Mouse (Mus musculus) heart, postnatal 0 days (tissue): ENCODE measurements around the gene Klf14. TPM values are rescaled to one million over a fixed set of nuclear protein-coding genes. Genes with fewer than 3 reads are reported as not detected.
A peak's percentile ranks its signal among the peaks of the same experiment; 100 is the strongest.

ENCODE experiments used
- ATAC-seq: fragments of 200-750 bp; cut with Nextera tagmentation; 2 replicates; pipeline ENCODE4 v1.8.0; 2017; ENCODE audit warnings: low read depth, moderate number of reproducible peaks, moderate library complexity; ENCODE audit not compliant: insufficient read depth
- DNase-seq: peaks from one replicate; pipeline ENCODE4 v3.0.0-alpha.2; 2016; ENCODE audit warnings: low spot score
- H3K27ac ChIP-seq: fragments of 300-500 bp; sonication (generic); 2 replicates; pipeline ENCODE4 v1.5.1; 2014; ENCODE audit warnings: low read depth, mild to moderate bottlenecking
- H3K27me3 ChIP-seq: fragments of 300-500 bp; sonication (generic); 2 replicates; pipeline ENCODE4 v1.6.1; 2014; ENCODE audit warnings: low read length, mixed read lengths; ENCODE audit not compliant: control insufficient read depth, insufficient read depth
- H3K36me3 ChIP-seq: fragments of 300-500 bp; sonication (generic); replicated peaks from 2 replicates; pipeline ENCODE4 v1.6.1; 2014; ENCODE audit warnings: low read length, mixed read lengths; ENCODE audit not compliant: control insufficient read depth, insufficient read depth
- H3K4me1 ChIP-seq: fragments of 300-500 bp; sonication (generic); 2 replicates; pipeline ENCODE4 v1.6.1; 2014; ENCODE audit warnings: antibody characterized with exemption; ENCODE audit not compliant: control insufficient read depth, insufficient read depth
- H3K4me2 ChIP-seq: fragments of 300-500 bp; sonication (generic); 2 replicates; pipeline ENCODE4 v1.6.1; 2014; ENCODE audit warnings: low read depth, mild to moderate bottlenecking, low read length, moderate library complexity
- H3K4me3 ChIP-seq: fragments of 300-500 bp; sonication (generic); 2 replicates; pipeline ENCODE4 v1.5.1; 2014; ENCODE audit warnings: low read depth, low read length
- H3K9ac ChIP-seq: fragments of 300-500 bp; sonication (generic); replicated peaks from 2 replicates; pipeline ENCODE4 v1.6.1; 2014; ENCODE audit warnings: low read depth, low read length, mixed read lengths
- H3K9me3 ChIP-seq: fragments of 300-500 bp; sonication (generic); replicated peaks from 2 replicates; pipeline ENCODE4 v1.6.1; 2016; ENCODE audit warnings: low read length; ENCODE audit not compliant: control insufficient read depth
- CTCF ChIP-seq: IDR thresholded peaks from 2 replicates; pipeline ENCODE4 v1.5.1; 2016; ENCODE audit warnings: antibody characterized with exemption, control low read depth, low read depth
- EP300 ChIP-seq: IDR thresholded peaks from 2 replicates; pipeline ENCODE4 v1.6.1; 2016; ENCODE audit warnings: antibody characterized with exemption, low read depth
- WGBS: fragments of 180-500 bp; shearing (Covaris S2); extraction: QIAGEN DNeasy Blood & Tissue Kit; methylation state at CpG from one replicate; pipeline ENCODE4 v1.1.7; 2014; 5-methylcytosine and 5-hydroxymethylcytosine counted together
- polyA plus RNA-seq: library from polyadenylated mRNA; unstranded; fragments of >200 nt; fragmentation: Nextera tagmentation; extraction: Ambion mirVana; gene quantifications from 2 replicates; pipeline ENCODE4 v1.2.1, GENCODE M21; 2015
- total RNA-seq: library from RNA; depleted of rRNA; stranded (reverse); fragments of >200 nt; gene quantifications from 2 replicates; pipeline ENCODE4 v1.2.3, GENCODE M21; 2014; ENCODE audit warnings: low replicate concordance; rRNA removed

The Klf14 gene
- total RNA-seq, result 0.04 and 0.73 TPM in 2 replicates
- polyA plus RNA-seq, result 1.0 and 1.4 TPM in 2 replicates

- Histone ChIP-seq H3K4me1 (no peaks in the 10 kb centered on the region), H3K36me3 (no peaks in the 10 kb centered on the region), H3K4me2 (peak within 1 kb of the TSS; percentile 66), H3K27me3 (peaks cover 48% of the 10 kb centered on the region), H3K27ac (no peak within 1 kb of the TSS), H3K4me3 (peak within 1 kb of the TSS; percentile 55), H3K9me3 (peaks cover 24% of the 10 kb centered on the region), H3K9ac (no peak within 1 kb of the TSS)
- under 1% methylated on average over 75 of the region's 75 CpGs for WGBS
- ATAC-seq, result peak; percentile 87
- no peak for TF ChIP-seq EP300
- TF ChIP-seq CTCF, result no peak
- peak; percentile 52 for DNase-seq
Measured at GRCm38 (mm10) chr6:30958736-30959540, at the start of gene Klf14. Gene Klf14 (minus strand): TSS chr6:30959078.

- peak; percentile 71 for ATAC-seq
- Histone ChIP-seq H3K27ac (peak overlapping the region; percentile 62), H3K4me1 (peaks cover 8% of the 10 kb centered on the region), H3K27me3 (no peaks in the 10 kb centered on the region), H3K9me3 (no peaks in the 10 kb centered on the region), H3K9ac (no peak overlapping the region), H3K4me3 (no peak overlapping the region), H3K4me2 (no peak overlapping the region), H3K36me3 (no peaks in the 10 kb centered on the region)
- TF ChIP-seq CTCF (no peak), EP300 (no peak)
- WGBS, result 56% methylated on average over 6 of the region's 6 CpGs
- peak; percentile 31 for DNase-seq
Measured at GRCm38 (mm10) chr6:31006111-31006600, 47.3 kb upstream of the Klf14 start.

GRCm38 (mm10) chr6:30986393-30986792 is 27.5 kb upstream of the Klf14 start:
- 85% methylated on average over 5 of the region's 5 CpGs for WGBS

GRCm38 (mm10) chr6:30983021-30983420 is 24.1 kb upstream of the Klf14 start:
- DNase-seq, result no peak
- Histone ChIP-seq H3K9me3 (no peaks in the 10 kb centered on the region), H3K4me2 (no peak overlapping the region), H3K4me3 (no peak overlapping the region), H3K9ac (no peak overlapping the region), H3K27ac (no peak overlapping the region), H3K4me1 (no peaks in the 10 kb centered on the region), H3K27me3 (no peaks in the 10 kb centered on the region), H3K36me3 (no peaks in the 10 kb centered on the region)
- TF ChIP-seq CTCF (no peak), EP300 (no peak)
- WGBS, result 71% methylated on average over 4 of the region's 4 CpGs
- ATAC-seq, result no peak

More at GRCm38 (mm10) chr6:30986393-30986792, 27.5 kb upstream of the Klf14 start:
- Histone ChIP-seq H3K9me3 (no peaks in the 10 kb centered on the region), H3K36me3 (no peaks in the 10 kb centered on the region), H3K4me2 (no peak overlapping the region), H3K27ac (no peak overlapping the region), H3K27me3 (no peaks in the 10 kb centered on the region), H3K4me3 (no peak overlapping the region), H3K9ac (no peak overlapping the region), H3K4me1 (no peaks in the 10 kb centered on the region)
- TF ChIP-seq EP300, result no peak
- no peak for TF ChIP-seq CTCF
- DNase-seq (no peak), ATAC-seq (no peak)

GRCm38 (mm10) chr6:30982372-30982980 is 23.6 kb upstream of the Klf14 start:
- ATAC-seq (no peak), DNase-seq (no peak)
- TF ChIP-seq CTCF (peak; percentile 47), EP300 (no peak)
- no peaks in the 10 kb centered on the region for H3K4me1 ChIP-seq
- no peaks in the 10 kb centered on the region for H3K27me3 ChIP-seq
- peak overlapping the region; percentile 35 for H3K4me3 ChIP-seq
- 11% methylated on average over 13 of the region's 13 CpGs for WGBS
- no peak overlapping the region for H3K9ac ChIP-seq
- H3K4me2 ChIP-seq, result peak overlapping the region; percentile 60
- no peak overlapping the region for H3K27ac ChIP-seq
- H3K9me3 ChIP-seq, result no peaks in the 10 kb centered on the region
- H3K36me3 ChIP-seq, result no peaks in the 10 kb centered on the region
